Mouse (Mus musculus) G1E (cell line): ENCODE measurements around the gene Gm47969. TPM values are rescaled to one million over a fixed set of nuclear protein-coding genes. Genes with fewer than 3 reads are reported as not detected.

Experiments used
- ATAC-seq: 2 replicates; pipeline ENCODE4 v1.8.0; 2016; ENCODE audit warnings: mild to moderate bottlenecking; ENCODE audit not compliant: insufficient number of reproducible peaks, poor library complexity, low FRiP score, severe bottlenecking; ENCODE audit errors: extremely low read depth
- DNase-seq: peaks from one replicate; pipeline ENCODE4 v3.0.0; 2012; ENCODE audit warnings: low spot score
- H3K27me3 ChIP-seq: 2 replicates; pipeline ENCODE4 v1.6.1; 2012; ENCODE audit warnings: mild to moderate bottlenecking, low read length, inconsistent platforms; ENCODE audit not compliant: insufficient read depth
- H3K36me3 ChIP-seq: replicated peaks from 2 replicates; pipeline ENCODE3; 2012; ENCODE audit warnings: mild to moderate bottlenecking, inconsistent platforms
- H3K4me1 ChIP-seq: 2 replicates; pipeline ENCODE4 v1.6.1; 2012; ENCODE audit warnings: low read depth, low read length, inconsistent platforms, mixed read lengths; ENCODE audit not compliant: insufficient read depth
- H3K4me3 ChIP-seq: 2 replicates; pipeline ENCODE4 v1.5.1; 2012; ENCODE audit warnings: low read depth, mild to moderate bottlenecking, inconsistent platforms, low read length, moderate library complexity, mixed read lengths
- H3K9me3 ChIP-seq: replicated peaks from 2 replicates; pipeline ENCODE4 v1.6.1; 2012; ENCODE audit warnings: inconsistent platforms
- CTCF ChIP-seq: IDR thresholded peaks from 2 replicates; pipeline ENCODE4 v1.5.1; 2012; ENCODE audit warnings: low read depth, low read length, inconsistent platforms, mixed read lengths
- GATA1 ChIP-seq: IDR thresholded peaks from 2 replicates; pipeline ENCODE4 v1.6.1; 2012; ENCODE audit warnings: borderline replicate concordance, low read length, inconsistent platforms, mixed read lengths
- GATA2 ChIP-seq: IDR thresholded peaks from 2 replicates; pipeline ENCODE4 v1.6.1; 2012; ENCODE audit warnings: low read depth, low read length, inconsistent platforms, borderline replicate concordance
- POLR2AphosphoS5 ChIP-seq: IDR thresholded peaks from 2 replicates; pipeline ENCODE4 v1.6.1; 2012; ENCODE audit warnings: low read depth, low read length, inconsistent platforms; ENCODE audit not compliant: insufficient replicate concordance
- TAL1 ChIP-seq: conservative IDR thresholded peaks from 2 replicates; pipeline ENCODE4 v1.6.1; 2012; ENCODE audit warnings: low read depth, low read length, inconsistent platforms, mixed read lengths
- polyA plus RNA-seq: library from polyadenylated mRNA; stranded (reverse); fragments of >175 nt; gene quantifications from 2 replicates; pipeline ENCODE4 v1.2.3, GENCODE M21; 2012
- total RNA-seq, 2 experiments: library from RNA; stranded (forward) in 1 of 2; stranded (reverse) in 1 of 2; fragments of 200-1000 nt in 1 of 2; fragments of >200 nt in 1 of 2; fragmentation: Nextera tagmentation in 1 of 2; gene quantifications; 2 replicates each; pipeline ENCODE4 v1.2.3; 2014 to 2017

Gene Gm47969
- total and polyA plus RNA-seq, 3 experiments, result 0.16 TPM; not detected in 2

- ATAC-seq (no peak), DNase-seq (no peak)
- H3K4me3 ChIP-seq, result no peak overlapping the region
- no peaks in the 10 kb centered on the region for H3K9me3 ChIP-seq
- no peaks in the 10 kb centered on the region for H3K4me1 ChIP-seq
- no peaks in the 10 kb centered on the region for H3K36me3 ChIP-seq
- peaks cover 10% of the 10 kb centered on the region for H3K27me3 ChIP-seq
- TF ChIP-seq GATA2 (no peak), CTCF (no peak), GATA1 (no peak), TAL1 (no peak), POLR2AphosphoS5 (no peak)
Measured at GRCm38 (mm10) chr1:83016556-83016955, 28.2 kb upstream of the Gm47969 start.

- no peak overlapping the region for H3K4me3 ChIP-seq
- H3K9me3 ChIP-seq, result no peaks in the 10 kb centered on the region
- no peak for DNase-seq
- no peak for TF ChIP-seq CTCF
- TF ChIP-seq POLR2AphosphoS5, result no peak
- no peak for TF ChIP-seq GATA1
- no peak for TF ChIP-seq TAL1
- no peak for TF ChIP-seq GATA2
- no peaks in the 10 kb centered on the region for H3K36me3 ChIP-seq
- ATAC-seq, result no peak
- H3K4me1 ChIP-seq, result no peaks in the 10 kb centered on the region
- H3K27me3 ChIP-seq, result peaks cover 7% of the 10 kb centered on the region
Measured at GRCm38 (mm10) chr1:83031950-83032349, 12.8 kb upstream of the Gm47969 start.

GRCm38 (mm10) chr1:83032508-83032907 is 12.2 kb upstream of the Gm47969 start:
- H3K36me3 ChIP-seq, result no peaks in the 10 kb centered on the region
- H3K9me3 ChIP-seq, result no peaks in the 10 kb centered on the region
- H3K4me3 ChIP-seq, result no peak overlapping the region
- TF ChIP-seq POLR2AphosphoS5 (no peak), TAL1 (no peak), CTCF (no peak), GATA1 (no peak), GATA2 (no peak)
- DNase-seq (no peak), ATAC-seq (no peak)
- H3K27me3 ChIP-seq, result peaks cover 7% of the 10 kb centered on the region
- no peaks in the 10 kb centered on the region for H3K4me1 ChIP-seq

- Histone ChIP-seq H3K4me3 (no peak overlapping the region), H3K4me1 (no peaks in the 10 kb centered on the region), H3K9me3 (no peaks in the 10 kb centered on the region), H3K36me3 (no peaks in the 10 kb centered on the region), H3K27me3 (peaks cover 7% of the 10 kb centered on the region)
- DNase-seq (no peak), ATAC-seq (no peak)
- TF ChIP-seq POLR2AphosphoS5, result no peak
- TF ChIP-seq CTCF, result no peak
- no peak for TF ChIP-seq TAL1
- no peak for TF ChIP-seq GATA2
- no peak for TF ChIP-seq GATA1
Measured at GRCm38 (mm10) chr1:83034509-83034908, 10.2 kb upstream of the Gm47969 start.

GRCm38 (mm10) chr1:83036892-83037667 is 7.7 kb upstream of the Gm47969 start:
- no peaks in the 10 kb centered on the region for H3K9me3 ChIP-seq
- H3K27me3 ChIP-seq, result peaks cover 4% of the 10 kb centered on the region; the same call in 1 of the 2 replicates
- no peak overlapping the region for H3K4me3 ChIP-seq
- TF ChIP-seq GATA1 (no peak), CTCF (no peak), POLR2AphosphoS5 (no peak), TAL1 (no peak), GATA2 (no peak)
- H3K4me1 ChIP-seq, result no peaks in the 10 kb centered on the region
- ATAC-seq (no peak), DNase-seq (no peak)
- no peaks in the 10 kb centered on the region for H3K36me3 ChIP-seq

- Histone ChIP-seq H3K4me3 (no peak within 1 kb of the TSS), H3K27me3 (peaks cover 6% of the 10 kb centered on the region; the same call in 1 of the 2 replicates), H3K4me1 (no peaks in the 10 kb centered on the region), H3K9me3 (no peaks in the 10 kb centered on the region), H3K36me3 (no peaks in the 10 kb centered on the region)
- ATAC-seq (no peak), DNase-seq (no peak)
- TF ChIP-seq CTCF, result no peak
- TF ChIP-seq POLR2AphosphoS5, result no peak
- TF ChIP-seq GATA2, result no peak
- no peak for TF ChIP-seq GATA1
- TF ChIP-seq TAL1, result no peak
Measured at GRCm38 (mm10) chr1:83038109-83038672, 6.5 kb upstream of the Gm47969 start, which contains the start of gene Slc19a3. TSS of gene Slc19a3 (minus strand) at chr1:83038448.

GRCm38 (mm10) chr1:83039080-83039479 is 5.7 kb upstream of the Gm47969 start:
- no peaks in the 10 kb centered on the region for H3K36me3 ChIP-seq
- TF ChIP-seq TAL1 (no peak), CTCF (no peak), POLR2AphosphoS5 (no peak), GATA1 (no peak), GATA2 (no peak)
- H3K4me3 ChIP-seq, result no peak overlapping the region
- ATAC-seq, result no peak
- no peaks in the 10 kb centered on the region for H3K4me1 ChIP-seq
- H3K27me3 ChIP-seq, result peaks cover 6% of the 10 kb centered on the region; the same call in 1 of the 2 replicates
- H3K9me3 ChIP-seq, result no peaks in the 10 kb centered on the region
- DNase-seq, result no peak
